Mouse (Mus musculus) monocyte, adult 2 months (primary cell): ENCODE measurements around the gene Rhbdl1.

Experiments used
- DNase-seq, 2 experiments: peaks; one replicate each; pipeline ENCODE4 v3.0.0; 2022; ENCODE audit warnings: low spot score in 2 of 2, low read depth in 1 of 2

The Rhbdl1 gene

GRCm38 (mm10) chr17:25837076-25837410, at the start of gene Rhbdl1:
Rhbdl1 (minus strand) TSS chr17:25837295.
- DNase-seq = no peak

GRCm38 (mm10) chr17:25886806-25887205, 49.7 kb upstream of the Rhbdl1 start:
- DNase-seq = no peak

- DNase-seq = no peak
These were observed 48.5 kb upstream of the Rhbdl1 start for GRCm38 (mm10) chr17:25885636-25886035.

- DNase-seq = no peak
These were observed 46.7 kb upstream of the Rhbdl1 start for GRCm38 (mm10) chr17:25883824-25884223.

GRCm38 (mm10) chr17:25883268-25883667, 46.2 kb upstream of the Rhbdl1 start:
- no peak for DNase-seq

GRCm38 (mm10) chr17:25882306-25882705, 45.2 kb upstream of the Rhbdl1 start:
- DNase-seq = no peak

- DNase-seq = no peak
These were observed 44.6 kb upstream of the Rhbdl1 start for GRCm38 (mm10) chr17:25881691-25882090.

- DNase-seq = no peak
These were observed 44.0 kb upstream of the Rhbdl1 start for GRCm38 (mm10) chr17:25880913-25881641.

GRCm38 (mm10) chr17:25880196-25880910, 43.3 kb upstream of the Rhbdl1 start, which contains the start of gene Wfikkn1:
Wfikkn1 (minus strand) TSS chr17:25880858.
- DNase-seq = no peak

- no peak for DNase-seq
These were observed 42.7 kb upstream of the Rhbdl1 start for GRCm38 (mm10) chr17:25879750-25880149.

GRCm38 (mm10) chr17:25879261-25879660, 42.2 kb upstream of the Rhbdl1 start:
- DNase-seq = no peak

GRCm38 (mm10) chr17:25878611-25879180, 41.6 kb upstream of the Rhbdl1 start:
- no peak for DNase-seq

GRCm38 (mm10) chr17:25877741-25878610, 40.9 kb upstream of the Rhbdl1 start:
- no peak for DNase-seq

- DNase-seq = no peak
These were observed 39.9 kb upstream of the Rhbdl1 start for GRCm38 (mm10) chr17:25877025-25877424.

- DNase-seq = no peak
These were observed 39.3 kb upstream of the Rhbdl1 start for GRCm38 (mm10) chr17:25876347-25876915.

GRCm38 (mm10) chr17:25875171-25876136, 38.4 kb upstream of the Rhbdl1 start:
- peak; percentile 42 to 69 for DNase-seq

GRCm38 (mm10) chr17:25874721-25875170, 37.7 kb upstream of the Rhbdl1 start, which contains the start of gene Mettl26:
Mettl26 (plus strand) TSS chr17:25875074.
- DNase-seq = peak; percentile 79 to 92

- no peak for DNase-seq
These were observed 37.1 kb upstream of the Rhbdl1 start for GRCm38 (mm10) chr17:25874148-25874720.
